Mouse (Mus musculus) hindbrain, embryonic 14.5 days (tissue): ENCODE measurements at regions not wholly inside any gene's neighbourhood (a gene's known extent, or its start where the extent isn't known, plus 50 kb on each side); places are given as distances from the start of the nearest gene placed in this dataset. TPM values are rescaled to one million over a fixed set of nuclear protein-coding genes. Genes with fewer than 3 reads are reported as not detected.

ENCODE experiments used
- ATAC-seq: fragments of 200-750 bp; cut with Nextera tagmentation; 2 replicates; pipeline ENCODE4 v1.8.0; 2017; ENCODE audit warnings: moderate number of reproducible peaks, mild to moderate bottlenecking, moderate TSS enrichment, moderate library complexity; ENCODE audit not compliant: low FRiP score
- DNase-seq: peaks from one replicate; pipeline ENCODE4 v3.0.0-alpha.2; 2015; ENCODE audit warnings: low spot score
- H3K27ac ChIP-seq: fragments of 300-500 bp; sonication (generic); 2 replicates; pipeline ENCODE4 v1.5.1; 2014; ENCODE audit warnings: mild to moderate bottlenecking, moderate library complexity
- H3K27me3 ChIP-seq: fragments of 300-500 bp; sonication (generic); 2 replicates; pipeline ENCODE4 v1.6.1; 2014; ENCODE audit warnings: mild to moderate bottlenecking, low read length, mixed read lengths; ENCODE audit not compliant: control insufficient read depth, insufficient read depth
- H3K36me3 ChIP-seq: fragments of 300-500 bp; sonication (generic); replicated peaks from 2 replicates; pipeline ENCODE4 v1.6.1; 2014; ENCODE audit not compliant: control insufficient read depth, insufficient read depth
- H3K4me1 ChIP-seq: fragments of 300-500 bp; sonication (generic); replicated peaks from 2 replicates; pipeline ENCODE4 v1.6.1; 2014; ENCODE audit warnings: antibody characterized with exemption, low read length, mixed read lengths; ENCODE audit not compliant: control insufficient read depth, insufficient read depth
- H3K4me2 ChIP-seq: fragments of 300-500 bp; sonication (generic); replicated peaks from 2 replicates; pipeline ENCODE4 v1.6.1; 2014; ENCODE audit warnings: mild to moderate bottlenecking, moderate library complexity
- H3K4me3 ChIP-seq: fragments of 300-500 bp; sonication (generic); replicated peaks from 2 replicates; pipeline ENCODE4 v1.5.1; 2014; ENCODE audit warnings: mild to moderate bottlenecking, low read length
- H3K9ac ChIP-seq: fragments of 300-500 bp; sonication (generic); 2 replicates; pipeline ENCODE4 v1.6.1; 2014
- H3K9me3 ChIP-seq: fragments of 300-500 bp; sonication (generic); 2 replicates; pipeline ENCODE4 v1.6.1; 2016; ENCODE audit warnings: low read length; ENCODE audit not compliant: control insufficient read depth
- WGBS: fragments of 180-500 bp; shearing (Covaris S2); extraction: QIAGEN DNeasy Blood & Tissue Kit; methylation state at CpG from one replicate; pipeline ENCODE4 v1.1.7; 2014; 5-methylcytosine and 5-hydroxymethylcytosine counted together
- microRNA-seq: library from miRNA; unstranded; fragments of <30 nt; microRNA quantifications from one replicate; pipeline ENCODE4, GENCODE M21; 2016

- WGBS = 68% methylated on average over 17 of the region's 17 CpGs
- H3K4me3 ChIP-seq = no peak overlapping the region
- no peak overlapping the region for H3K9ac ChIP-seq
- H3K4me2 ChIP-seq = no peak overlapping the region
- H3K36me3 ChIP-seq = no peaks in the 10 kb centered on the region
- ATAC-seq (0 out of 2 replicates have a peak, but pooled peaks have one; percentile 24), DNase-seq (no peak)
- no peaks in the 10 kb centered on the region for H3K9me3 ChIP-seq
- no peak overlapping the region for H3K27ac ChIP-seq
- no peaks in the 10 kb centered on the region for H3K27me3 ChIP-seq
- no peaks in the 10 kb centered on the region for H3K4me1 ChIP-seq
These were observed 60.7 kb upstream of the Lrig1 start for GRCm38 (mm10) chr6:94760629-94761111.

DNA sequence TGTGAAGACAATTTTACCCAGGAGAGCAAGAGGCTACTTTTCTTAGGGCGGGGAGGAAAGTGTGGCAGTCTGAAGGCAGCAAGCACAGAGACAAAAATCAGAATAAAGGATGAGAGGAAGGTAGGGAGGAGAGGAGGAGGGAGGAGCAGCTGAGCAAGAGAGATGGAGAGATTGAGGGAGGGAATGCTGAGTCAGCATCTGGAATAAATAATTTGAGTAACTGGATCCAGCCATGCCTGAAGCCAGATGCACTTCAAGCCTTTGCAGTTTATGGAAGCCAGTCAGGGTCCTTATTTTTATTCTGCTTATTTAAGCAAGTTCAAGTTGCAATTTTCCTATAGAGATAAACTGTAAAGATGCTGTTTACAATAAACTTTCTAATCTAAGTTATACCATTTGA, 59.7 kb upstream of the Lrig1 start:
- H3K27me3 ChIP-seq = no peaks in the 10 kb centered on the region
- no peaks in the 10 kb centered on the region for H3K4me1 ChIP-seq
- 95% methylated on average over 1 of the region's 1 CpGs for WGBS

GRCm38 (mm10) chr6:94756006-94756405, 56.0 kb upstream of the Lrig1 start:
- 0 out of 2 replicates have a peak overlapping the region, but pooled peaks have one; percentile 3 for H3K27ac ChIP-seq
- H3K4me1 ChIP-seq = no peaks in the 10 kb centered on the region
- no peaks in the 10 kb centered on the region for H3K9me3 ChIP-seq
- peak; percentile 65; the same call in 1 of the 2 replicates for ATAC-seq
- H3K36me3 ChIP-seq = no peaks in the 10 kb centered on the region
- no peak overlapping the region for H3K9ac ChIP-seq
- 12% methylated on average over 4 of the region's 4 CpGs for WGBS
- H3K4me3 ChIP-seq = no peak overlapping the region
- DNase-seq = no peak
- H3K4me2 ChIP-seq = no peak overlapping the region
- H3K27me3 ChIP-seq = no peaks in the 10 kb centered on the region

More for the DNA sequence above, 59.7 kb upstream of the Lrig1 start:
- DNase-seq = no peak
- Histone ChIP-seq H3K4me3 (no peak overlapping the region), H3K27ac (no peak overlapping the region), H3K9me3 (no peaks in the 10 kb centered on the region), H3K36me3 (no peaks in the 10 kb centered on the region), H3K9ac (no peak overlapping the region), H3K4me2 (no peak overlapping the region)
- no peak for ATAC-seq

DNA sequence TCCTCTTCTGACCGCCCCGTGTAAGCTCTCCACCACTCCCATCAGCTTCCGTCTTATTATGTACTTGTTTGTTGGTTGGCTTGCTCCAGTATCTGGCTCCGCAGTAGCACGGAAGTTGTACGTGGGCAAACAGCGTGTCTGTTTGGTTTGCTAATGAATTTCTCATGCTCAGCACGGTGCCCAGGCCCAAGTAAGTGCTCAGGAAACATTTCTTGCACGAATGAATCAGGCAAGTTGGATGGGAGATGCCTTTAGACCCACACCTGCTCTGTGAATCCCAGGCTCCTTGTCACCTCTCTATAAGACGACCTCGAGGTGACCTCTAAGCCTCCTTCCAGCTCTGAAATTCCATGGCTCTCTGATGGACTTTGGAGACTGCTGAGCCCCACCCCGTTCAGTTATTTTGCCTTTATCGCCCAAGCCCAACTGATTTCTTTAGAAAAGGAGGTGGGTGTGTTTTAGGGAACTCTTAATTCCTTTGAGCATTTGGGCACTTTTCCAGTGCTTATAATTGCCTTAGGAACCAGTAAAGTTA, 55.4 kb upstream of the Lrig1 start:
- DNase-seq = no peak
- Histone ChIP-seq H3K9me3 (no peaks in the 10 kb centered on the region), H3K4me2 (no peak overlapping the region), H3K36me3 (no peaks in the 10 kb centered on the region), H3K4me3 (no peak overlapping the region), H3K4me1 (no peaks in the 10 kb centered on the region), H3K9ac (no peak overlapping the region), H3K27ac (no peak overlapping the region), H3K27me3 (no peaks in the 10 kb centered on the region)
- 28% methylated on average over 13 of the region's 13 CpGs for WGBS
- ATAC-seq = no peak

DNA sequence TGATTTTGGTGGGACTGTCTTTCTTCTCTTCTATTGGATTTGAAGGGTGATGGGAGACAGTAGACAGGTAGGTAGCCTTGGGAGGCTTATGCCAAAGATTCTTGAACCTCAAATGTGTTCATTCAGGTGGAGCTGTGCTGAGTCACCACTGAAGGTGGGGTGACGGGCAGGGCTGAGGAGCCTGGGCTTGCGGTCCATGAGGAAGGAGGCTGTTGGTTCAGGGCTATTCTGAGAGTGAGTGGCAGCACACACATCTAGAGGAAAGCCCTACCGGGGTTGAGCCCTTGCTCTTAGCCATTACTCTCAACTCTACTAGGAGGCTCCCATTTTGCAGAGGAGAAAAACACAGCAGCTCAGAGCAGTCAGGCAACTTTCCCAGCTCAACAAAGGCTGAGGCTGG, 54.6 kb upstream of the Lrig1 start:
- WGBS = 95% methylated on average over 3 of the region's 3 CpGs
- H3K4me3 ChIP-seq = no peak overlapping the region
- DNase-seq (no peak), ATAC-seq (no peak)
- H3K36me3 ChIP-seq = no peaks in the 10 kb centered on the region
- no peaks in the 10 kb centered on the region for H3K4me1 ChIP-seq
- H3K9me3 ChIP-seq = no peaks in the 10 kb centered on the region
- H3K27ac ChIP-seq = no peak overlapping the region
- no peaks in the 10 kb centered on the region for H3K27me3 ChIP-seq
- no peak overlapping the region for H3K4me2 ChIP-seq
- no peak overlapping the region for H3K9ac ChIP-seq

DNA sequence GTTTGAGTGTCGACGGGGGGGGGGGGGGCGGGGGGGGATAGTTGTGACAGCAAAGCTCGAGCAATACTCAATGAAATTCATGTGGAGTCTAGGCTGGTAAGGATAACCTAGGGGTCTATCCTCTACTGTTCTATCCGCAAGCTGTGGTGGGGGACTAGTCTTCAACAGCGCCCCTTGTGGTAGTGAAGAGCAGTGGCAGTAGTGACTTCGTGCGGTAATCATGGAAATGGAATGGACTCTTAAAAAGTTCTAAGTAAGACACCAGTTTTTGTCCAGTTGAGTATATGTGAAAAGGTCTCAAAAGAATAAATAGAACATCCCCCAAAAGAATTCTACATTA, 51.1 kb upstream of the Lrig1 start:
- no peak for DNase-seq
- peak overlapping the region; percentile 29 for H3K4me2 ChIP-seq
- H3K9me3 ChIP-seq = no peaks in the 10 kb centered on the region
- ATAC-seq = no peak
- H3K36me3 ChIP-seq = no peaks in the 10 kb centered on the region
- 18% methylated on average over 8 of the region's 8 CpGs for WGBS
- no peaks in the 10 kb centered on the region for H3K4me1 ChIP-seq
- H3K4me3 ChIP-seq = no peak overlapping the region
- no peak overlapping the region for H3K27ac ChIP-seq
- H3K27me3 ChIP-seq = no peaks in the 10 kb centered on the region
- H3K9ac ChIP-seq = no peak overlapping the region

- 0 out of 2 replicates have a peak, but pooled peaks have one; percentile 37 for ATAC-seq
- Histone ChIP-seq H3K9me3 (no peaks in the 10 kb centered on the region), H3K4me2 (peak overlapping the region; percentile 29), H3K4me3 (no peak overlapping the region), H3K36me3 (no peaks in the 10 kb centered on the region), H3K9ac (no peak overlapping the region), H3K27me3 (no peaks in the 10 kb centered on the region), H3K27ac (no peak overlapping the region), H3K4me1 (no peaks in the 10 kb centered on the region)
- 7% methylated on average over 13 of the region's 13 CpGs for WGBS
- no peak for DNase-seq
These were observed 50.5 kb upstream of the Lrig1 start for GRCm38 (mm10) chr6:94750228-94751100.

Small RNAs in the stretch of these regions (microRNA-seq; reads per million reads assigned to microRNA genes)
- not detected for gene Gm23364
